In the genomic region with DNA sequence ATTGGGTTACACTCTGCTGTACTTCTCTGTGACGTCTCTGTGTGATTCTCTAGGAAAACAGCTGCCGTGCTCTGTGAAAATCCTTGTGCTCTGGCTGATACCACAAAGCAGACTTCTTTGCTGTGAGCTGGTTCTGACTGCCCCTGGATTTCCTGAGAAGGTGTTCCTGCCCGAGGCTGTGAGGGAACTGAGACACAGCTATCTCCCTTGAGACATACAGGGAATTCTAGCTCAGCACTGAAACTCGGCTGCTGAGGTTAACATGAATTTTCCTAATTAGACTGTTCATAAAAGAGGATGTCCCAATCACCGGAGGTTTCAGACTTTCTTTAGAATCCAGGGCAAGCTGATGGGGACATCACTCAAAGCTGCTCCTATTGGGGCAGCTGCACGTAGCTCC, we compare ENCODE assay signal across 32 mouse cellular contexts.
"Had no signal": no experiment of that assay in that cellular context is flagged by ENCODE, and none has a peak within 500 bp of the region (broad histone marks: within the 10 kb centered on the region; RNA-seq: fewer than 3 reads in every experiment).

No protein-coding gene starts in this region.

- H3K9me3 ChIP-seq: heart, embryonic 15.5 days; hindbrain, embryonic 10.5 days; hindbrain, embryonic 12.5 days; hindbrain, embryonic 13.5 days; hindbrain, embryonic 15.5 days; intestine, embryonic 15.5 days; kidney, embryonic 15.5 days had no signal

- H3K4me2 ChIP-seq: heart, embryonic 15.5 days; hindbrain, embryonic 12.5 days; hindbrain, embryonic 13.5 days; hindbrain, embryonic 14.5 days; hindbrain, embryonic 15.5 days; intestine, embryonic 15.5 days; kidney, embryonic 15.5 days had no signal

- DNase-seq: heart, postnatal 10 days; heart, postnatal 14 days; heart, postnatal 36 days; heart, postnatal 4 days; kidney, adult 11 months; kidney, adult 18-20 months; kidney, adult 2 months; kidney, adult 8-10 months; kidney, adult 9 months; kidney, postnatal 10 days; kidney, postnatal 14 days; kidney, postnatal 25 days; kidney, postnatal 36 days; kidney, postnatal 4 days; layer of hippocampus, adult 9-11 months; layer of hippocampus, postnatal 36 days had no signal

- H3K36me3 ChIP-seq: heart, embryonic 15.5 days; hindbrain, embryonic 10.5 days; hindbrain, embryonic 12.5 days; hindbrain, embryonic 13.5 days; hindbrain, embryonic 15.5 days; intestine, embryonic 15.5 days; kidney, embryonic 15.5 days had no signal

- H3K27ac ChIP-seq: heart, embryonic 15.5 days; hindbrain, embryonic 10.5 days; hindbrain, embryonic 12.5 days; hindbrain, embryonic 13.5 days; hindbrain, embryonic 14.5 days; hindbrain, embryonic 15.5 days; hindbrain, postnatal 0 days; intestine, embryonic 15.5 days; kidney, embryonic 15.5 days; kidney, postnatal 0 days; layer of hippocampus, adult 2 months; left cerebral cortex, adult 2 months had no signal

- ATAC-seq: hindbrain, embryonic 16.5 days; hindbrain, postnatal 0 days; inflammation-experienced regulatory T-cells, adult 6 months; intestine, embryonic 15.5 days; intestine, embryonic 16.5 days; intestine, postnatal 0 days had no signal

- H3K4me3 ChIP-seq: heart, embryonic 15.5 days; hindbrain, embryonic 10.5 days; hindbrain, embryonic 12.5 days; hindbrain, embryonic 13.5 days; hindbrain, embryonic 15.5 days; intestine, embryonic 15.5 days; kidney, embryonic 15.5 days; layer of hippocampus, adult 2 months; left cerebral cortex, adult 2 months had no signal

- H3K27me3 ChIP-seq: heart, embryonic 15.5 days; hindbrain, embryonic 12.5 days; hindbrain, embryonic 13.5 days; hindbrain, embryonic 15.5 days; intestine, embryonic 15.5 days; kidney, embryonic 15.5 days had no signal

- H3K4me1 ChIP-seq: heart, embryonic 15.5 days; hindbrain, embryonic 10.5 days; hindbrain, embryonic 12.5 days; hindbrain, embryonic 13.5 days; hindbrain, embryonic 15.5 days; intestine, embryonic 15.5 days had no signal

- H3K9ac ChIP-seq: heart, embryonic 15.5 days; hindbrain, embryonic 12.5 days; hindbrain, embryonic 13.5 days; hindbrain, embryonic 14.5 days; hindbrain, embryonic 15.5 days; intestine, embryonic 15.5 days; kidney, embryonic 15.5 days had no signal
